Mouse (Mus musculus): ENCODE results near the gene Oxsr1. TPM values are rescaled to one million over a fixed set of nuclear protein-coding genes. Genes with fewer than 3 reads are reported as not detected.

Oxsr1 gene
- polyA plus RNA-seq, 1 experiment from 2014 or later: 11.1 TPM

- Histone ChIP-seq H3K36me3 (no peaks in the 10 kb centered on the region), H3K4me1 (no peaks in the 10 kb centered on the region), H3K4me2 (no peak overlapping the region), H3K4me3 (no peak overlapping the region), H3K27ac (no peak overlapping the region), H3K9me3 (replicated peaks) (peaks cover 5% of the 10 kb centered on the region; the same call in 1 of the 2 replicates), H3K9ac (no peak overlapping the region), H3K27me3 (replicated peaks) (no peaks in the 10 kb centered on the region)
- 60% methylated on average over 2 of the region's 2 CpGs for WGBS (ENCODE audit: insufficient replicate concordance)
- no peak for ATAC-seq
Observed at GRCm38 (mm10) chr9:119206666-119207065, 115.6 kb downstream of the Oxsr1 start.

- ATAC-seq: no peak
- peaks cover 5% of the 10 kb centered on the region; the same call in 1 of the 2 replicates for H3K9me3 ChIP-seq (replicated peaks)
- H3K27me3 ChIP-seq (replicated peaks): no peaks in the 10 kb centered on the region
- H3K4me2 ChIP-seq: no peak overlapping the region
- H3K4me1 ChIP-seq: no peaks in the 10 kb centered on the region
- WGBS (ENCODE audit: insufficient replicate concordance): 74% methylated on average over 5 of the region's 5 CpGs
- no peak overlapping the region for H3K4me3 ChIP-seq
- H3K27ac ChIP-seq: no peak overlapping the region
- H3K36me3 ChIP-seq: no peaks in the 10 kb centered on the region
- no peak overlapping the region for H3K9ac ChIP-seq
Observed at GRCm38 (mm10) chr9:119205756-119206155, 116.5 kb downstream of the Oxsr1 start.

GRCm38 (mm10) chr9:119203617-119204016 is 118.6 kb downstream of the Oxsr1 start:
- Histone ChIP-seq H3K27ac (no peak overlapping the region), H3K4me3 (no peak overlapping the region), H3K9ac (no peak overlapping the region), H3K9me3 (replicated peaks) (peaks cover 5% of the 10 kb centered on the region; the same call in 1 of the 2 replicates), H3K4me1 (no peaks in the 10 kb centered on the region), H3K36me3 (no peaks in the 10 kb centered on the region), H3K4me2 (no peak overlapping the region), H3K27me3 (replicated peaks) (no peaks in the 10 kb centered on the region)
- 75% methylated on average over 9 of the region's 9 CpGs for WGBS (ENCODE audit: insufficient replicate concordance)
- ATAC-seq: peak; percentile 55; the same call in 1 of the 2 replicates

GRCm38 (mm10) chr9:119201653-119202052 is 120.6 kb downstream of the Oxsr1 start:
- H3K4me3 ChIP-seq: no peak overlapping the region
- 60% methylated on average over 5 of the region's 5 CpGs for WGBS (ENCODE audit: insufficient replicate concordance)
- peaks cover 5% of the 10 kb centered on the region; the same call in 1 of the 2 replicates for H3K9me3 ChIP-seq (replicated peaks)
- H3K27ac ChIP-seq: no peak overlapping the region
- no peak overlapping the region for H3K4me2 ChIP-seq
- H3K36me3 ChIP-seq: no peaks in the 10 kb centered on the region
- no peaks in the 10 kb centered on the region for H3K4me1 ChIP-seq
- ATAC-seq: no peak
- no peaks in the 10 kb centered on the region for H3K27me3 ChIP-seq (replicated peaks)
- H3K9ac ChIP-seq: no peak overlapping the region

GRCm38 (mm10) chr9:119199151-119199861 is 122.9 kb downstream of the Oxsr1 start:
- WGBS (ENCODE audit: insufficient replicate concordance): 65% methylated on average over 10 of the region's 10 CpGs
- no peak for ATAC-seq
- H3K9ac ChIP-seq: no peak overlapping the region

GRCm38 (mm10) chr9:119192202-119192990 is 129.8 kb downstream of the Oxsr1 start:
- Histone ChIP-seq H3K9ac (no peak overlapping the region), H3K27ac (no peak overlapping the region), H3K4me1 (no peaks in the 10 kb centered on the region), H3K27me3 (replicated peaks) (no peaks in the 10 kb centered on the region), H3K4me3 (no peak overlapping the region), H3K9me3 (replicated peaks) (no peaks in the 10 kb centered on the region), H3K4me2 (no peak overlapping the region), H3K36me3 (no peaks in the 10 kb centered on the region)
- ATAC-seq: no peak
- WGBS (ENCODE audit: insufficient replicate concordance): 37% methylated on average over 11 of the region's 11 CpGs

More at GRCm38 (mm10) chr9:119199151-119199861, 122.9 kb downstream of the Oxsr1 start:
- no peak overlapping the region for H3K4me3 ChIP-seq
- H3K4me2 ChIP-seq: no peak overlapping the region
- H3K4me1 ChIP-seq: no peaks in the 10 kb centered on the region
- no peaks in the 10 kb centered on the region for H3K27me3 ChIP-seq (replicated peaks)
- H3K9me3 ChIP-seq (replicated peaks): peaks cover under 1% of the 10 kb centered on the region; the same call in 1 of the 2 replicates
- H3K27ac ChIP-seq: no peak overlapping the region
- H3K36me3 ChIP-seq: no peaks in the 10 kb centered on the region

Other genes starting within 250 kb of the Oxsr1 start
- 2.8 and 3.1 TPM in 2 replicates for gene Plcd1, start 228.9 kb downstream of the Oxsr1 start, polyA plus RNA-seq (2016; fragmentation: Nextera tagmentation; extraction: Ambion mirVana)
- 0.12 TPM in 2 replicates for gene Dlec1, start 219.9 kb downstream of the Oxsr1 start, polyA plus RNA-seq (2016; fragmentation: Nextera tagmentation; extraction: Ambion mirVana)
- gene Acaa1b, start 165.3 kb downstream of the Oxsr1 start, polyA plus RNA-seq (2016; fragmentation: Nextera tagmentation; extraction: Ambion mirVana): 0.55 and 0.85 TPM in 2 replicates
- not detected in 2 replicates for gene Gm47289, start 163.3 kb downstream of the Oxsr1 start, polyA plus RNA-seq (2016; fragmentation: Nextera tagmentation; extraction: Ambion mirVana)
- not detected in 2 replicates for gene Slc22a13, start 113.3 kb downstream of the Oxsr1 start, polyA plus RNA-seq (2016; fragmentation: Nextera tagmentation; extraction: Ambion mirVana)
- gene Acaa1a, start 17.2 kb upstream of the Oxsr1 start, polyA plus RNA-seq (2016; fragmentation: Nextera tagmentation; extraction: Ambion mirVana): 38.0 and 43.1 TPM in 2 replicates
- gene Myd88, start 19.0 kb upstream of the Oxsr1 start, polyA plus RNA-seq (2016; fragmentation: Nextera tagmentation; extraction: Ambion mirVana): 21.3 and 22.2 TPM in 2 replicates
- 4.6 and 5.0 TPM in 2 replicates for gene Xylb, start 35.0 kb upstream of the Oxsr1 start, polyA plus RNA-seq (2016; fragmentation: Nextera tagmentation; extraction: Ambion mirVana)
- gene Slc22a14, start 43.1 kb upstream of the Oxsr1 start, polyA plus RNA-seq (2016; fragmentation: Nextera tagmentation; extraction: Ambion mirVana): not detected in 2 replicates
- gene Acvr2b, start 79.7 kb upstream of the Oxsr1 start, polyA plus RNA-seq (2016; fragmentation: Nextera tagmentation; extraction: Ambion mirVana): 7.0 TPM in 2 replicates
- gene Exog, start 122.5 kb upstream of the Oxsr1 start, polyA plus RNA-seq (2016; fragmentation: Nextera tagmentation; extraction: Ambion mirVana): 11.4 and 11.7 TPM in 2 replicates

Measured in liver, embryonic 12.5 days (tissue).